Mouse (Mus musculus): ENCODE measurements around the gene Rpain.
A peak's percentile ranks its signal among the peaks of the same experiment; 100 is the strongest.

Gene Rpain

DNA sequence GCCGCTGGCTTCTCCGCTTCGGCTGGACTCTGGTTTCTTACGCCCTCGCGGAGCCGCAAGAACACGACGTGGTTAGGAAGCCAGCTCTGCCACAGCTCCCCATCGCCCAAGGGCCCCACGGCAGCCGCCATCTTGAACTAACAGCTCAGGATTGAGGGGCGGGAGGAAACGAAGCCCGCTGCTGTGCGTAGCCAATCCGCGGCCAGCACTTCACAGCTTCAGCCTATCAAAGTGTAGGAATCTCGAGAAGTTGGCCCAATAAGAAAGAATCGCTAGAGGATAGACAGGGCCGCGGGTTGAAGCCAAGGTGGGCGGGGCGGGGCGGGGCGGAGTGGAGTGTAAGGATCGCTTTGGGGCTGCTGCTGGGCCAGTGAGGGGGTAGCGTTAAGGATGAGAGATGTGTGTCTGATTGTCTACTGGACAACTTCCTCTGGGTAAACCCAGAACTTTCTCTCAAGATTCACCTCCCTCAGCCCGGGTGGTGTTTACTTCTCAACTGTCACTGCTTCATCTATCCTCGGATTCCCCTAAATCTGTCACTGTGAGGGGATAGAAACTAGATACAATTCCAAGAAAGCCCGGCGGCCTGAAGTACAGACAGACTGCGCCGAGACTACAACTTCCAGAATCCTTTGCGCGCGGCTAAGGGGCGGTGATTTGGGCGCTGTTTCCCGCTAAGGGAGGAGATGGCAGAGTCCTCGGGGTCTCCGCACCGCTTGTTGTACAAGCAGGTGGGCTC, at the start of gene Rpain, which contains the start of gene Nup88:
Rpain (plus strand) TSS at position 393 of the 739 bp plus-strand sequence.
Nup88 (minus strand) TSS at position 153 of the 739 bp plus-strand sequence.
- DNase-seq (ENCODE audit: low read depth, low spot score) = peak; percentile 97
- Histone ChIP-seq H3K36me3 (ENCODE audit: control insufficient read depth, insufficient read depth, low read length, poor library complexity, severe bottlenecking) (peaks cover 8% of the 10 kb centered on the region; the same call in 1 of the 2 replicates), H3K27me3 (ENCODE audit: control insufficient read depth, insufficient read depth, low read length, poor library complexity, severe bottlenecking) (no peaks in the 10 kb centered on the region)

DNA sequence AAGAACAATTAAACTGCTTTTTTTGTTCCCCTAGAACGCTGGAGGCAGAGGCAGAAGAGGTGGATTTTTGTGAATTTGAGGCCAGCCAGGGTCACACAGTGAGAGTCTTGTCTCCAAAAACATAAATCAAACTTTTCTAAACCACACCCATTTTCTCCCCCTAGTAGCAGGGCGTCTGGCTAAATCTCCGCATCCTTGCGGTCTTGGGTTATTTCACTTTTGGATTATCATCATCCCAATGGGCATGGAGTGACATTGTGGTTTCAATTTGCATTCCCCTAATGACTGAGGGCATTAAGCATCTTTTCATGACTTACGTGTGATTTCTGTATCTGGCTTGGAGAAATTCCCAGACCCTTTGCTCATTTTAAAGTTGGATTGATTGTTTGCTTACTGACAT, 38.6 kb upstream of the Rpain start:
- Histone ChIP-seq H3K27me3 (ENCODE audit: control insufficient read depth, insufficient read depth, low read length, poor library complexity, severe bottlenecking) (no peaks in the 10 kb centered on the region), H3K36me3 (ENCODE audit: control insufficient read depth, insufficient read depth, low read length, poor library complexity, severe bottlenecking) (peaks cover 9% of the 10 kb centered on the region)
- no peak for DNase-seq (ENCODE audit: low read depth, low spot score)

DNA sequence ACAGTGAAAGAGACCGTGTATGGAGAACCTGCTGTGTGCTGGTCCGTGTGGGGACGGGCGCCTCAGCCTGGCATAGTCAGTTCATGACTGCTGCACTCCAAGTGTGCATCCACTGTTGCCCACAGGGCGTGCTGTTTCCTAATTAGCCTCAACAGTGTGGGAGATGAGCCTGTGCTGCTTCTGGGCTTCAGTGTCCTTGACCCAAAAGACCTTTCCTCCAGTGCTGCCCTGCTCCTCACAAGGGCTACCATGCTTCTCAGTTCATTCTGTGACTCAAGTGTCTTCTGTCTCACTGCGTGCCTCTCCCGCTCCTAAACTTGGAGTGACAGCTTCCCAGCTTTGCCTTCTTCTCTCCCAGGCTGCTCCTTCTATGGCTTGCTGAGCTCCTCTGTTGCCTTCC, 34.7 kb upstream of the Rpain start:
- no peak for DNase-seq (ENCODE audit: low read depth, low spot score)
- Histone ChIP-seq H3K36me3 (ENCODE audit: control insufficient read depth, insufficient read depth, low read length, poor library complexity, severe bottlenecking) (peaks cover 13% of the 10 kb centered on the region), H3K27me3 (ENCODE audit: control insufficient read depth, insufficient read depth, low read length, poor library complexity, severe bottlenecking) (no peaks in the 10 kb centered on the region)

DNA sequence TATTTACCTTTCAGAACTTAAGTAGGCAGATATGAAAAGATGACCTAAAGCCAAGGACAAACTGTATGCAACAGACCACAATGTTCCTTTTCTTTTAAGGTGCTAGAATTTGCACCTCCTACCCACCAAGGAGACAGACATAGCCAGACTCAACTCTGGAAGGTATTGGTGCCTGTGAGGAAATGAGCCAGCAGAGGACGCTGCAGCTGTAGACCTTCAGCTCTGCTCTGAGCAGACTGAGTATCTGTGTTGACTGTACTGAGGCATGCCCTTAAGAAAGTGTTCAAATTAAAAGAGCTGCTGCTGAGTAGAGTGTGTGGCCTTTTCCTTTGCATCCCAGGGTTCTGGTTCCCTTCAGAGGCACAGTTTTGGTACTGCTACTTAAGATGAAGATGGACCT, 27.4 kb upstream of the Rpain start:
- H3K36me3 ChIP-seq (ENCODE audit: control insufficient read depth, insufficient read depth, low read length, poor library complexity, severe bottlenecking) = peaks cover 23% of the 10 kb centered on the region
- DNase-seq (ENCODE audit: low read depth, low spot score) = no peak
- H3K27me3 ChIP-seq (ENCODE audit: control insufficient read depth, insufficient read depth, low read length, poor library complexity, severe bottlenecking) = no peaks in the 10 kb centered on the region

DNA sequence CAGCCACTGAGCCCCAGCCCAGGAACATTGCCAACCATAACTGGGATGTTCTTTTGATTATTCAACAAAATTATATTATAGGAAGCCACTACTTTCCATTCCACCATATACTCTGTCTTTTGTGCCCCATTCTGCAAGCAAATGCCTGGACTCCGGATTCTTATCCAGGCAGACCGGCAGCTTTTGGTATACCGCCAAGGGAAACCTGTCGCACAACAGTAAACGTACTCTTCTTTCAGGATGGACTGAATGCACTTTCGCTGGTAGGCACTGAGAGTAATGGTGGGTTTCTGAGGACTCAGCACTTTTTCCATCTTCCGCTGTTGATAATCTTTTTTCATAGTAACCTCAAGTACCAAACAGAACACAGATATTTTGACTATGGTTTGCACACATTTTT, 26.4 kb upstream of the Rpain start:
- no peak for DNase-seq (ENCODE audit: low read depth, low spot score)
- Histone ChIP-seq H3K36me3 (ENCODE audit: control insufficient read depth, insufficient read depth, low read length, poor library complexity, severe bottlenecking) (peaks cover 21% of the 10 kb centered on the region), H3K27me3 (ENCODE audit: control insufficient read depth, insufficient read depth, low read length, poor library complexity, severe bottlenecking) (no peaks in the 10 kb centered on the region)

DNA sequence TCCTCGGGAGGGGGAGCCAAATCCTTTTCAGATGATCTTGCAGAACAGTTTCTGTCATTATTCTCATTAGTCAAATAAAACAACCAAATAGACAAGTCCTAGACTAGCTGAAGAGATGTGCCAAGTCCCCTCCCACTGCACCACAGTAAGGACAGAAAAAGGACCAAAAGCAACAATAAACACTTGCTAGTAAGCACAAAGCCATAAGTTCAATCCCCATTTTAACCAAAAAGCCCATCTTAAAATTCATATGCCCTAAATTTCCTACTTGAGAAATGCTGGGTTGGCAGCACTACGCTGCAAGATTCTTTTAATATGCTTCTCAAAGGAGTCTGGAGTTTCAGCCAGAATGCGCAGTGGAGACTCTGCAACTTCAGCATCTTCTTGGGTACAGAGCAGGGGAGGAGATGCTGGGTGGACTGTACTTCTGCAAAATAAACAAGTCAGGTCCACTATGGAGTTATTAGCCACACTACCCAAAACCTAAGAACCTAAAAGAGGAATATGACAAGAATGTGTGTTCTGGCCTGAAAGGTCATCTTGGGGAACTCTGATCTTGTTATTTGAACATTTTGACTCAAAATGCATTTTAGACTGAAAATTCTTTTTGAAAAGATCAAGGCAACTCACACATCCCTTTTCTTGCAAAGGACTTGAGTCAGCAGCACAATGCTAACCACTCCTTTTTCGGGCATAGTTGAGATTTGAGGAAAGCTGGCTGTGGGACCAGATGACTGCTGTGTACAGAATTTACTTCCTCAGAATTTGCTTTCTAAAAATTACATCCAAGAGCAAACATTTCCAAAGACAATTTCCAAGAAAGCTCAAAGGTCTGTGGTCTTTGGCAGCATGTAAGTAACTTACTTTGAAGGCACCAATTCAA, 24.8 kb upstream of the Rpain start:
- no peak for DNase-seq (ENCODE audit: low read depth, low spot score)
- H3K36me3 ChIP-seq (ENCODE audit: control insufficient read depth, insufficient read depth, low read length, poor library complexity, severe bottlenecking) = peaks cover 27% of the 10 kb centered on the region
- no peaks in the 10 kb centered on the region for H3K27me3 ChIP-seq (ENCODE audit: control insufficient read depth, insufficient read depth, low read length, poor library complexity, severe bottlenecking)

DNA sequence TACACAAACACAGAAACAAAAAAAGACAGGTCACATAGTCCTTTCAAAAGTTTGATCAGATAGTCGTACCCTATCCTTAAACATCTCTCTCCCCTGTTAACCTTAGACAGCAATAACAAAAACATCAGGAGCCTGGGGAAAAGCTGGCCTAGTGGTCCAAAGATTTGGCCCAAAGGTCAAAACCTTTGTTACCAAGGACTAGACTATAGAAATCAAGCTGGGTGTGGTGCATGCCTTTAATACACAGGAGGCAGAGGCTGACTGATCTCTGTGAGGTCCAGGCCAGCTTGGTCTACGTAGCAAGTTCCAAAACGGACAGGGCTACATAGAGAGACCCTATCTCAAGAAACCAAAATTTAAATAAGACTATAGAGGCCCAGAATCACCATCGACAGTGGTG, 15.3 kb upstream of the Rpain start:
- DNase-seq (ENCODE audit: low read depth, low spot score) = no peak
- Histone ChIP-seq H3K27me3 (ENCODE audit: control insufficient read depth, insufficient read depth, low read length, poor library complexity, severe bottlenecking) (no peaks in the 10 kb centered on the region), H3K36me3 (ENCODE audit: control insufficient read depth, insufficient read depth, low read length, poor library complexity, severe bottlenecking) (peaks cover 25% of the 10 kb centered on the region)

DNA sequence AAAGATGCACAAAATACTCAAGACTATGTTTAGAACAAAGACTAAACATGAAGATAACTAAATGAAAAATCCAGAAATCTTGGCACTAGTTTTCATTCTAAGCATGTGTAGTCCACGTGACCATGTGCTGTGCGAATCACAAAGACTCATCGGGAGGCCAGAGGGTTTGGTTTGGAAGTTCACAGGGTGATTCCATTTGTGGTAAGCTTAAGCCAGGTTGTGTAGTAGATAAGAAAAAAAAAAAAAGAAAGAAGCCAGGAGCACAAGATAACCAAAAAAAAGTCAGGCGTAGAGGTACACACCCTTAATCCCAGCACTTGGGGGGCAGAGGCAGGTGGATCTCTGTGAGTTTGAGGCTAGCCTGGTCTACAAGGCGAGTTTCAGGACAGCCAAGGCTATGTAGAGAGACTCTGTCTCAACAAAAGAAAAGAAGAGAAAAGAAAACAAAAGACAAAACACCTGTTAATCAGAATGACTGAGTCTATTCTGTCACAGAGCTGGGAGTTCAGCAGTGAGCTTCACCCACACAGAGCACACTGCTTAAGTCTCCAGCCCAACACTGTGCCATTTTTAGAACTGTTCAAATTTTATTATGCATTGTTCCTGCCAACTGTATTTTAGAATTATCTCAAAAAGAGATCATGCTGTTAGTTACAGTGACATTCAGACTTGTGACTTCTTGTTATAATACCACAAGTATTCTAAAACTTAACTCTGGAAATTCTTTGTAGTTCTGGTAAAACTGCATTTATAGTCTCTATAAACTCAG, 9.0 kb upstream of the Rpain start:
- H3K27me3 ChIP-seq (ENCODE audit: control insufficient read depth, insufficient read depth, low read length, poor library complexity, severe bottlenecking) = no peaks in the 10 kb centered on the region
- peaks cover 31% of the 10 kb centered on the region for H3K36me3 ChIP-seq (ENCODE audit: control insufficient read depth, insufficient read depth, low read length, poor library complexity, severe bottlenecking)
- DNase-seq (ENCODE audit: low read depth, low spot score) = no peak

DNA sequence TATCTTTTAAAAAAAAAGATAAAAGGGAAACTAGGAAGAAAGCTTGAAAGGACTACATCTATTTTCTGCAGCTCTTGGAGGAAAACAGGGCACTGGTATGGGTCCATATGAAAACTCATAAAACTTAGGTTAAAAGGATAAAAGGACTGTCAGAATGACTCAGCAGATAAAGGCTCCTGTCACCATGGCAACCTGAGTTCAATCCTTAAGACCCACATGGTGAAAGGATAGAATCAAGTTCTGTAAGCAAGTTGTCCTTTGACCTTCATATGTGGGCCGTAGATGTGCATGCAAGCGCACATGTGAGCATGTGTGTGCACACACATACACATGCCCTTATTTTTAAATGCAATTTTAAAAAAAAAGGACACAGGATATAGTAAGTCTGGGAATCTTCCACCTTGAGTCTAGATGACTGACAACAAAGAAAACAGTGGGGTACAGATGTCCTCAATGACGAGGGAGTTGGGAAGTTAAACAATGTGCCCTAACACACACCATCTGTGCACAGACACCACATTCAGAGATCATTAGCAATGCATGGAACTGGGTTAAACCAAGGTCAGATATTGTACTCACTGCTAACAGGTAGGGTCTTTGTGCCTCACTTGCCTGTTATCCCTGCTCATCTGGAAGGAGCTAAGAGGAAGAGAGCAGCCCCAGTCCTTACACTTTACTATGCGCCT, 5.6 kb upstream of the Rpain start:
- Histone ChIP-seq H3K36me3 (ENCODE audit: control insufficient read depth, insufficient read depth, low read length, poor library complexity, severe bottlenecking) (peaks cover 24% of the 10 kb centered on the region), H3K27me3 (ENCODE audit: control insufficient read depth, insufficient read depth, low read length, poor library complexity, severe bottlenecking) (no peaks in the 10 kb centered on the region)
- no peak for DNase-seq (ENCODE audit: low read depth, low spot score)

DNA sequence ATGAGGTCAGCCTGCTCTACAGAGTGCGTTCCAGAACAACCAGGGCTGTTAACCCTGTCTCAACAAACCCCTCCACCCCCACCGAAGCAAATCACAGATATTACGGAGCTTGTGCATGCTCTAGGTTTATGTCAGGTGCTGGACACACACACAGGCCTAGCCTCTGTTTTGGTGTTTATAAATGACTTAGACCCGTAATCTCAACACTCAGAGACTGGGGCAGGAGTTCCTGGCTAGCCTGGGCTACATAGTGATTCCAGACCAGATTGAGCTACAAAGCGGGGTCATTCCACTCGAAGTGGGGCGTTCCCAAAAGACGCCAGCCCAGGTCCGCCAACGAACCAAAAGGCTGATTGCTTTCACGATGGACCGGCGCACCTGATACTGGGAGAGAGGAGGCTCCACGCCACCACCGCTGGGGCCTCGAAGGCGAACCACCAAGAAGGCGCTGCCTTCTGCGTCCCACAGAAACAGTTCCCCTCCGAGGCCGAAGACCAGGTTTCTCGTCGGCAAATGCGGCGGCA, 680 bp upstream of the Rpain start:
- Histone ChIP-seq H3K27me3 (ENCODE audit: control insufficient read depth, insufficient read depth, low read length, poor library complexity, severe bottlenecking) (no peaks in the 10 kb centered on the region), H3K36me3 (ENCODE audit: control insufficient read depth, insufficient read depth, low read length, poor library complexity, severe bottlenecking) (peaks cover 11% of the 10 kb centered on the region; the same call in 1 of the 2 replicates)
- DNase-seq (ENCODE audit: low read depth, low spot score) = no peak

DNA sequence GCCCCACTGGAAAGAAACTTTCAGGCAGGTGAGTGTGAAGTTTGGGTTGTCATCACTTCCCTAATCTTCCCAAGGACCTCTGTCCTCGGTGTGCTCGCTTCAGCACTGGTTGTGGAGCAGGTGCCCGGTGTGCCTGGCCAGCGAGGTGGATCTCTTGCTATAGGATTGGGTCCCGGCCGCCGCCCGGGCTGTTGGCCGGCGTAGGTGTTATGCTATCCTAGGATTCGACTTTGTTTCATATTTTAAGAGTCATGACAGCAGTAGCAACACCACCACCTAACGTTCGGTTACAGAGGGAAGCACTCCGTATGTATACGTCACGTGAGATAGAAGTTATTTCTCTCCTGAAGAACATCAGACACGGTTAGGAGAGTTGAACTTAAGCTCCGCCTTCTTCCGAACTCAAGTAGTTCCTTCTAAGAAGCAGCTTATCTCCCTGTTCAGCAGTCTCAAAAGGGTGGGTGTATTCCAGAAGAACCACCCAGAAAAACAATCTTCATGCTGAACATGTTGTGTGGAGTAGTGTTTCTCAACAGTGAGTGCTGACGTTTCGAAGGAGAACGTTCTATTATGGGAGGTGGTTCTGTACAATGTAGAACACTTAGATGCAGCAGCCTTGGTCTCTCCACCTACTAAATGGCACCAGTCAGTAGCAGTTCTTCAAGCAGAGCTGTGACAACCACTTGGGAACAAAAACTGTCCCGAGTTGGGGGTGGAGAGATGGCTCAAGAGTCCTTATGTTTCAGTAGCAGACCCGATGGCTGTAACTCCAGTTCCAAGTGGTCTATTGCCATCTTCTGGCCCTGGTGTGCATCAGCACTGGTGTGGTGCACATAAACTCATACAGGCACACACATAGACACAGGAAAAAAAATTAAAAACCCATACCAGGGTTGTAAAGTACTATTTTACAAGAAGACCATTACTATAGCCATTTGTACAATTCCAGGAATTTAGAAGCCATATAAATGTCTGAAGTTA, 837 bp downstream of the Rpain start:
- Histone ChIP-seq H3K27me3 (ENCODE audit: control insufficient read depth, insufficient read depth, low read length, poor library complexity, severe bottlenecking) (no peaks in the 10 kb centered on the region), H3K36me3 (ENCODE audit: control insufficient read depth, insufficient read depth, low read length, poor library complexity, severe bottlenecking) (peaks cover 8% of the 10 kb centered on the region; the same call in 1 of the 2 replicates)
- peak; percentile 71 for DNase-seq (ENCODE audit: low read depth, low spot score)

DNA sequence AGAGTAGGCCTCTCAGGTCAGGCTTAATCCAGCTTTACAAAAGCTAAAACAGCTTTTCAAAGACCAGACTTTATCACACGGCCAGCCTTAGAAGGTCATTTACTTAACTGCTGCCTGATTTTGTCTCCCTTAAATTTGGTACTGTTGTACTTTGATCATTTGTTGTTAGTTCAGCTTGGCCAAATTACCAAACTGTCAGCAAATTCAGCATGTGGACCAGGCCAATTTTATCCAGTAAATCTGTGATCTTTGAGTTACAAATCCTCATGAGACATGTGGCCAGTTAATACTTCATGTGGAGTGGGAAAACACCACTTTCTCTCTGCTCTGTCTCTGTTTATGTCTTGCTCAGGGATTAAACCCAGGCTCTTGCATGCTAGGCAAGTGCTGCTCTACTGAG, 2.6 kb downstream of the Rpain start:
- no peaks in the 10 kb centered on the region; the same call in 1 of the 2 replicates for H3K36me3 ChIP-seq (ENCODE audit: control insufficient read depth, insufficient read depth, low read length, poor library complexity, severe bottlenecking)
- no peak for DNase-seq (ENCODE audit: low read depth, low spot score)
- no peaks in the 10 kb centered on the region for H3K27me3 ChIP-seq (ENCODE audit: control insufficient read depth, insufficient read depth, low read length, poor library complexity, severe bottlenecking)

DNA sequence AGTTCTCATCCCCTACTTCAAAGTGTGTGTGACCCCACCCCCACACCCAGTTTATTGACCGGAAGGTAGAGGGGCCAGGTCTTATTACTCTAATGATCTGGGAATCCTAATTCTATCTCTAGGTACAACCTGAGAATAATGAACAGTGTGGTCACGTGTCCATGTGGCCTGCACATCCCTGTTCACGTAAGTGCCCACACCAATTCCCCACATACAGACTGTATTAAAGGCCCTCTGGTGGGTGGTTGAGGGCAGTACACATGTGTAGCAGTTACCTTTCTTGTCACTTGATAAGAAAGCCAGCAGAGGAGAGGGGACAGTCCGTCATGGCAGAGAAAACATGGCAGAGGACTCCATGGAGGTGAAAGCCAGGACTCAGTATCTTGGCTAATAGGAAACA, 3.9 kb downstream of the Rpain start:
- H3K27me3 ChIP-seq (ENCODE audit: control insufficient read depth, insufficient read depth, low read length, poor library complexity, severe bottlenecking) = no peaks in the 10 kb centered on the region
- DNase-seq (ENCODE audit: low read depth, low spot score) = peak; percentile 36

More for the DNA sequence above, 3.9 kb downstream of the Rpain start:
- H3K36me3 ChIP-seq (ENCODE audit: control insufficient read depth, insufficient read depth, low read length, poor library complexity, severe bottlenecking) = peaks cover 3% of the 10 kb centered on the region; the same call in 1 of the 2 replicates

Measured in splenic B cell, adult 2 months (primary cell).